Mouse (Mus musculus) brain, embryonic 14.5 days (tissue): ENCODE data around the gene Csnk1d.

Source experiments
- CTCF ChIP-seq: fragments of 200-500 bp; IDR thresholded peaks from 2 replicates; pipeline ENCODE4 v1.5.1; 2012; ENCODE audit warnings: inconsistent platforms, mild to moderate bottlenecking, moderate library complexity, borderline replicate concordance; ENCODE audit not compliant: insufficient read depth, insufficient read length; ENCODE audit errors: extremely low read depth
- POLR2A ChIP-seq: fragments of 200-500 bp; IDR thresholded peaks from 2 replicates; pipeline ENCODE4 v1.6.1; 2012; ENCODE audit warnings: mild to moderate bottlenecking, inconsistent platforms, borderline replicate concordance; ENCODE audit not compliant: poor library complexity, insufficient read depth, insufficient read length, severe bottlenecking; ENCODE audit errors: extremely low read depth

- no peak for TF ChIP-seq CTCF
- TF ChIP-seq POLR2A, result no peak
Observed at GRCm38 (mm10) chr11:120969742-120970141, 21.4 kb downstream of the Csnk1d start.
